Mouse (Mus musculus): ENCODE results near the gene Stat3. TPM values are rescaled to one million over a fixed set of nuclear protein-coding genes. Genes with fewer than 3 reads are reported as not detected.

Gene Stat3
- total and polyA plus RNA-seq, 3 experiments: 35.9 to 69.2 (median 51.1) TPM

DNA sequence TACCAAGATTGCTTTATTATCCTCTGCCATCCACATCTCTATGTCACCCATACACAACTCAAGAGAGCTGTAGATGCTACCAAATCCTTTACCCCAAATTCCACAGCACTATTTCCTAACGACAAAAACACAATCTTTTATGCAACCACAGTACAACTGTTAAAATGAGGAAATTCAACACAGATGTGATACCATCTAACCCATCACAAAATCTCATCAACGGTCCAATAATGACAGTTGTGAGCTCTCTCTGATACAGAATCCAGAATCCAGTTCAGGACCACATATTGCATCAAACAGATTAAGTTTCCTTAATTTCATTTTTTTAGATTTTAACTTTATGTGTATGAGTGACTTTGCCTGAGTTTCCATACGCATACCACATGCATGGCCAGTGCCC, 49.3 kb upstream of the Stat3 start:
- Histone ChIP-seq H3K36me3 (replicated peaks in 1 of 2; ENCODE audit: control insufficient read depth in 1 of 2, insufficient read depth in 1 of 2, low read length in 1 of 2) (no peaks in the 10 kb centered on the region), H3K27ac (ENCODE audit: insufficient read depth, low read depth) (no peak overlapping the region), H3K27me3 (replicated peaks) (no peaks in the 10 kb centered on the region), H3K4me1 (ENCODE audit: control insufficient read depth in 1 of 2, insufficient read depth in 2 of 2) (peaks cover 3 to 11% of the 10 kb centered on the region in 2 experiments), H3K9ac (ENCODE audit: insufficient read depth, low read depth) (no peak overlapping the region), H3K79me2 (replicated peaks; ENCODE audit: control insufficient read depth, extremely low read depth, insufficient read depth, poor library complexity, severe bottlenecking) (no peaks in the 10 kb centered on the region), H3K4me3 (replicated peaks in 1 of 3; ENCODE audit: low read depth in 2 of 3, low read length in 2 of 3, poor library complexity in 1 of 3) (no peak overlapping the region), H3K4me2 (ENCODE audit: insufficient read depth, low read depth, poor library complexity, severe bottlenecking) (no peak overlapping the region), H3K9me3 (replicated peaks; ENCODE audit: low read length) (peaks cover 4% of the 10 kb centered on the region)
- no peak for TF ChIP-seq ZKSCAN1 (IDR thresholded peaks at IDR 0.05; ENCODE audit: borderline replicate concordance, low read depth, low read length)
- no peak for TF ChIP-seq MAX (IDR thresholded peaks at IDR 0.05; ENCODE audit: low read length)
- TF ChIP-seq CHD1 (IDR thresholded peaks at IDR 0.05; ENCODE audit: low read depth, low read length): no peak
- TF ChIP-seq SMC3 (IDR thresholded peaks at IDR 0.05; ENCODE audit: low read depth, low read length): no peak
- no peak for TF ChIP-seq E2F4 (IDR thresholded peaks at IDR 0.05; ENCODE audit: insufficient replicate concordance, low read depth, low read length)
- no peak for TF ChIP-seq MEF2A (IDR thresholded peaks at IDR 0.05; ENCODE audit: borderline replicate concordance, low read depth, low read length)
- TF ChIP-seq JUN (IDR thresholded peaks at IDR 0.05; ENCODE audit: insufficient read depth, low read depth, low read length): no peak
- TF ChIP-seq JUND (conservative IDR thresholded peaks at IDR 0.05; ENCODE audit: low read depth, low read length): no peak
- TF ChIP-seq MAFK (IDR thresholded peaks at IDR 0.05; ENCODE audit: insufficient replicate concordance, low read length): no peak
- no peak for TF ChIP-seq MYC (IDR thresholded peaks at IDR 0.05; ENCODE audit: low read depth, low read length)
- TF ChIP-seq RCOR1 (conservative IDR thresholded peaks at IDR 0.05; ENCODE audit: low read depth, low read length): no peak
- TF ChIP-seq MXI1 (IDR thresholded peaks at IDR 0.05; ENCODE audit: low read depth, low read length): no peak
- TF ChIP-seq TCF12 (IDR thresholded peaks at IDR 0.05; ENCODE audit: low read depth, low read length): no peak
- TF ChIP-seq PAX5 (IDR thresholded peaks at IDR 0.05; ENCODE audit: low read length): no peak
- no peak for TF ChIP-seq POLR2AphosphoS2 (IDR thresholded peaks at IDR 0.05; ENCODE audit: low read depth, low read length)
- TF ChIP-seq ZC3H11A (IDR thresholded peaks at IDR 0.05; ENCODE audit: low read depth, low read length): no peak
- TF ChIP-seq USF1 (IDR thresholded peaks at IDR 0.05; ENCODE audit: low read depth, low read length): no peak
- no peak for DNase-seq (ENCODE audit: extremely low read depth)
- dilution Hi-C loops (cut with MboI; ENCODE audit: extremely low pct_ligation_motif_present, extremely low pct_unique_long_range_greater_than_20kb, low sequenced_read_pairs) (no loop called here), in situ Hi-C loops (cut with MboI; ENCODE audit: low pct_ligation_motif_present, low pct_unique_long_range_greater_than_20kb, low sequenced_read_pairs) (no loop called here)

DNA sequence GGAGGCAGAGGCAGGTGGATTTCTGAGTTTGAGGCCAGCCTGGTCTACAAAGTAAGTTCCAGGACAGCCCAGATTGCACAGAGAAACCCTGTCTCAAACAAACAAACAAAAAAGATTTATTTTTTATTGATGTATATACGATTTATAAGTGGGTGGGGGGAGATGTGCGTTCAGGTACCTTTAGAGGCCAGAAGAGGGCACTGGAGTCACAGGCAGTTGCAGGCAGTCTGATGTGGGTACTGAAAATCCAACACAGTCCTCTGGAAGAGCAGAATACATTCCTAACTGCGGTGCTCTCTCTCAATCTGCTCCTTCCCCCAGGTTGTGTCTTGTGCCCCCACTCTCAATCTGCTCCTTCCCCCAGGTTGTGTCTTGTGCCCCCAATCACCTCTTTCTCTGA, 46.3 kb upstream of the Stat3 start:
- TF ChIP-seq SMC3 (IDR thresholded peaks at IDR 0.05; ENCODE audit: low read depth, low read length): peak; percentile 79
- TF ChIP-seq ZNF384 (IDR thresholded peaks at IDR 0.05; ENCODE audit: low read depth, low read length): no peak
- TF ChIP-seq RCOR1 (conservative IDR thresholded peaks at IDR 0.05; ENCODE audit: low read depth, low read length): no peak
- no peak for TF ChIP-seq USF1 (IDR thresholded peaks at IDR 0.05; ENCODE audit: low read depth, low read length)
- TF ChIP-seq ZKSCAN1 (IDR thresholded peaks at IDR 0.05; ENCODE audit: borderline replicate concordance, low read depth, low read length): no peak
- TF ChIP-seq ZC3H11A (IDR thresholded peaks at IDR 0.05; ENCODE audit: low read depth, low read length): peak; percentile 41
- no peak for TF ChIP-seq E2F4 (IDR thresholded peaks at IDR 0.05; ENCODE audit: insufficient replicate concordance, low read depth, low read length)
- no peak for TF ChIP-seq TBP (conservative IDR thresholded peaks at IDR 0.05; ENCODE audit: low read depth, low read length)
- TF ChIP-seq EP300 (IDR thresholded peaks at IDR 0.05; ENCODE audit: low read length): no peak
- TF ChIP-seq CTCF (conservative IDR thresholded peaks at IDR 0.05 in 1 of 2, IDR thresholded peaks at IDR 0.05 in 1 of 2; ENCODE audit: low read depth in 2 of 2, low read length in 2 of 2): peak; percentile 40 to 74; a peak in 3 of 4 replicates
- no peak for TF ChIP-seq ELF1 (IDR thresholded peaks at IDR 0.05; ENCODE audit: low read depth, low read length)
- TF ChIP-seq RAD21 (IDR thresholded peaks at IDR 0.05; ENCODE audit: low read depth, low read length): peak; percentile 79
- 0 out of 2 replicates have a peak, but pooled peaks have one; percentile 28 for TF ChIP-seq MAZ (IDR thresholded peaks at IDR 0.05; ENCODE audit: low read depth, low read length)
- Histone ChIP-seq H3K9ac (ENCODE audit: insufficient read depth, low read depth) (no peak overlapping the region), H3K9me3 (replicated peaks; ENCODE audit: low read length) (peaks cover 4% of the 10 kb centered on the region), H3K4me3 (replicated peaks in 1 of 3; ENCODE audit: low read depth in 2 of 3, low read length in 2 of 3, poor library complexity in 1 of 3) (no peak overlapping the region), H3K27me3 (replicated peaks) (peaks cover 3% of the 10 kb centered on the region), H3K27ac (ENCODE audit: insufficient read depth, low read depth) (no peak overlapping the region), H3K79me2 (replicated peaks; ENCODE audit: control insufficient read depth, extremely low read depth, insufficient read depth, poor library complexity, severe bottlenecking) (no peaks in the 10 kb centered on the region), H3K4me1 (ENCODE audit: control insufficient read depth in 1 of 2, insufficient read depth in 2 of 2) (peaks cover 3 to 18% of the 10 kb centered on the region in 2 experiments), H3K36me3 (replicated peaks in 1 of 2; ENCODE audit: control insufficient read depth in 1 of 2, insufficient read depth in 1 of 2, low read length in 1 of 2) (no peaks in the 10 kb centered on the region), H3K4me2 (ENCODE audit: insufficient read depth, low read depth, poor library complexity, severe bottlenecking) (no peak overlapping the region)
- DNase-seq (ENCODE audit: extremely low read depth): peak; percentile 31
- dilution Hi-C loops (cut with MboI; ENCODE audit: extremely low pct_ligation_motif_present, extremely low pct_unique_long_range_greater_than_20kb, low sequenced_read_pairs) (no loop called here), in situ Hi-C loops (cut with MboI; ENCODE audit: low pct_ligation_motif_present, low pct_unique_long_range_greater_than_20kb, low sequenced_read_pairs) (no loop called here)

Data from CH12.LX (cell line).